Mouse (Mus musculus) embryonic fibroblast, embryonic 13.5 days (primary cell): ENCODE measurements around the gene Pigc.

Source experiments
- CTCF ChIP-seq: IDR thresholded peaks from 2 replicates; pipeline ENCODE4 v1.5.1; 2011; ENCODE audit warnings: mild to moderate bottlenecking, control low read depth, low read length, moderate library complexity, borderline replicate concordance; ENCODE audit not compliant: insufficient read depth
- POLR2A ChIP-seq: IDR thresholded peaks from 2 replicates; pipeline ENCODE4 v1.6.1; 2011; ENCODE audit warnings: low read depth, mild to moderate bottlenecking, control low read depth, low read length, moderate library complexity

DNA sequence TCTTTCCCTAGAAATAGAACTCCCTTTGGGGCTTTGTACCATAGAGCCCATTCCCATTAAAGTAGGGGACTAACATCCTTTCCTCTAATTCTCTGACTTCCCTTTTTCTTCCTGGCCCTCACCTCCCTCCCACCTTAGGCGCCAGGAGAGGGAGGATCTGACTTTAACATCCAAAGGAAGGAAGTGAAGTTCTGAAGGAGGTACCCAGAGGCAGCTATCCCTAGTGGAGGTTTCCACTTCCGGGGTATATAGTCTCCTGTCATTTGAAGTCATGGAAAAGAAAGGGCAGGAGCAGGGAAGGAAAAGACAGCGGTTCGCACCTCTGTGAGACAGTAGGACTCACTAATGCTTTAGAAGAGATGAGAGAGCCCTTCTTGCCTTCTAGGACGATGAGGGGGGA lies 30.4 kb downstream of the Pigc start:
- TF ChIP-seq POLR2A = no peak
- no peak for TF ChIP-seq CTCF
